Mouse (Mus musculus): Measurements from ENCODE around the gene Hexa. TPM values are rescaled to one million over a fixed set of nuclear protein-coding genes. Genes with fewer than 3 reads are reported as not detected.

Hexa gene
- total RNA-seq, 4 experiments from 2014 or later, result 36.4 to 39.3 (median 39.1) TPM

- DNase-seq (ENCODE audit: low spot score in 2 of 2), result no peak
Measured at GRCm38 (mm10) chr9:59552610-59553009, 13.3 kb downstream of the Hexa start.

DNA sequence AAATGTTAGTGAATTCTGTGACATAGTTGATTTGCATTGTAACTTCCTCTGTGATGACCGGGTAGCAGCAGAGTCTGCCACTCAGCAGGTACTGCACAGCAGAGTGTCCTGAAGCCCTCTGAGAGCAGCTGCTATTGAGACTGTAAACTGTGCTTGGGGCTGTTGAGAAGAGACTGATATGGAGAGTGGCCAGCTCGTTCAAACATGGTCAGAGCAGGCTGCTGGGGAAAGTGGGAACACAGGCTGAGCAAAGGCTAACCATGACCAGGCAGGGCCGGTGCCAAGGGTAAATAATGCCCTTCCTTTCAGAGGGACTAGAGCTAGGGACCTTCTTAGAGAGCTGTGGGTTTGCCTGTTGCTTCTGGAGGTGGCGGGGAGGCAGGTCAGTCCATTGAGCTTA is 14.4 kb downstream of the Hexa start:
- no peak for DNase-seq (ENCODE audit: low spot score in 2 of 2)

DNA sequence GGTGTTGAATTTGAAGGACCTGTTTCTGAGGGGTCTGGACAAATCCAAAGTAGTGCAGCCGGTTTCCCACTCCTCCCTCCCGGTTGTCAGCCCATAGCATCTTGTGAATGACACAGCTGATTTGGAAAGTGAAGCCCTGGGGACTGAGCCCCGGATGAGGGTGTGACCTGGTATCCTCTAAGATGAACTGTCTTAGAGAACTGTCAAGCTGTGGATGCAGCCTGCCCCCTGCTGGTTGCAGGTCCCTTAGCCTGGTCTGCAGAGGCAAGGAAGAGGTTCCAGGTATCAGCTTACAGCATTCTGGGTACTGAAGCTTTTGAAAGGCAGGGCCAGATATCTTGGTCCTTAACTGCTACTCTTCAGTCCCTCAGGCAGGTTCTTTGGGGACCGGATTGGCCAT is 26.3 kb downstream of the Hexa start:
- peak; percentile 81 to 84 for DNase-seq (ENCODE audit: low spot score in 2 of 2)

DNA sequence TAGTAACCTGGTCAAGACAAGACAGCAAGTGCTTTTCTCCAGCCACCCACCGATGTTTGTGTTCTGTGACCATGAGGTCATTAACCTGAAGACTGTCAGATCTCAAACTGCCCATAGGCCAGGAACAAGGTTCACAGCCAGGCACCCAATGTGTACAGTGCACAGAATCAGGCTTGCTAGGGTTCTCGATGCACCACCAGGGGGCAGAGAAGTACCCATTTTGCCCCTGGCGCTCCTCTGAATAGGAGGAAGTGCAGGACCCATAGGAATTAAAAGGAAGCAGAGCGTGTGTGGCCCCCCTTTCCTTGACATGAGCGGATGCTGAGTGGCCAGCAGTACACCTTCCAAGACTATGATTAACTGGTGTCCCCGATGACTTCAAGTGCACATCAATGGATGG is 27.8 kb downstream of the Hexa start:
- DNase-seq (ENCODE audit: low spot score in 2 of 2), result no peak

DNA sequence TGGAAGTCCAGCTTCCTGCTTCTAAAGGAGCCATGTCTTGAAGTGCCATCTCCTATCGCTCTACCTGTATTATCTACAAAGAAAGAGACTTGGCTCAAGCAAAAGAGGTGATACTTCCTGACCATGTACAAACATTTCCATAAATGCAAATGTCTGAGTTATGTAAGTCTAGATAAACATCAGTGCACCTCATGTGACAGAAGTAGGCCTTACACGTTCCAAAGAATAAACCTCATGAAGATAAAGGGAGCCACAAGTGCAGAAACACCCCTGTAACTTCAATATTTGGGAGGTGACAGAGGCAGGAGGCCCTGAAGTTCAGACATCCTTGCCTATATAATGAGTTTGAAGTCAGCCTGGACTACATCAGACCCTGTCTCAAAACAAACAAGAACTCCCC is 32.5 kb downstream of the Hexa start:
- no peak for DNase-seq (ENCODE audit: low spot score in 2 of 2)

DNA sequence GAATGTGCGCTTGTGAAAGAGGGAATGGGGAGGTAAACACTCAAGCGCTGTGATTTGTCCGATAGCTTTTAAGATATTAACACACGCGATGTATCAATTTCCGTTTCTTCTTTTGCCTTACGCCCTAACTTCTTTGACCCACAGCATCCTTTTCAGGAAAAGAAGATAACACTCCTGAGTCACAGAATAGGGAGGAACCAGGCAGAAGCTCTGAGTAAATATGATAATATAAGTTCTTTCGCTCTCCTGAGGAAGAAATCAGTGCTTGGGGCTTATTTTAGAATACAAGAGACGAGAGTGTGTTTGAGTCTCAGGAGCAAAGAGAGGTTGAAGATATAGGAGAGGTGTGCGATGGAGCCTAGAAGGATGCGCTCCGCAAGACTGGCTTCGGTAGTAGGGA is 38.1 kb downstream of the Hexa start:
- DNase-seq (ENCODE audit: low spot score in 2 of 2), result no peak

DNA sequence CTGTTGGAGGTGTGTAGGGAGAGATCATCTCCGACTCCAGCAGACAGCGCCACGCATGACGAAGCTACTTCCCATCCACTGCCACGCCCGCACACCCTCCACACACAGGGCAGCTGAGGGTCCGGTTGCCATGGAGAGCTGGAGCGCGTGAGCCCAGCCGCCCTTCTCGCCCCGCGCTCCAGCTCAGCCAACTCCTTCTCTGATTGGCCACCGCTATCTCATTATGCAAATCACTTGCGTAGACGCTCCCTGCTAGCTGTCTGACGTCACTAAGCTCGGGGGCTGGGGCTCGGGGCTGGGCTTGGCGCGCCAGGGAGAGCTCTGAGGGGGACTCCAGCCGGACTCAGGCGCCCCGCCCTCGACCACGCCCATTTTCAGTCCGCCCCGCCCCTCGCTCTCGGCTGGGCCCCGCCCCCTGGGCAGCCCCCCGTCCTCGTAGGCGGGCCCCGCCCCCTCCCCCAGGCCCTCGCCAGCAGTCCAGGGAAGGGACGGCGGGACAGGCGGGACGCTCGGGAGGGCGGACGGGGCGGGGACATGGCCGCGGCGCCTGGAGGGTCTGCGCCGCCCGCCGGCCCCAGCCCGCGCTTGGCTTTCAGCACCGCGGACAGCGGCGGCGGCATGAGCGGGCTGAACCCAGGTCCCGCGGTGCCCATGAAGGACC is 38.6 kb downstream of the Hexa start, which contains the start of gene Celf6:
Celf6 (plus strand) TSS at position 74 of the 661 bp plus-strand sequence.
- DNase-seq (ENCODE audit: low spot score in 2 of 2), result peak; percentile 11 to 44

DNA sequence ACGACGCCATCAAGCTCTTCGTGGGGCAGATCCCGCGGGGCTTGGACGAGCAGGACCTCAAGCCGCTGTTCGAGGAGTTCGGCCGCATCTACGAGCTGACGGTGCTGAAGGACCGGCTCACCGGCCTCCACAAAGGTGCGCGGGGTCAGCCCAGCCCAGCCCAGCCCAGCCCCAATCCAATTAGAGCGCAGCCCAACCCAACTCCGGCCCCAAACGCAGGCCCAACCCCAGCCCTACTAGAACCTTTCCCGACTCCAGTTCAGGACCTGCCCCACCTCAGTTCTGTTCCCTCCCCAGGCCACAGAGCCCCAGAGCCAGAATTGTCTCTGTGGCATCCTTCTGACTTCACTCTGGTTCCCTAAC is 39.1 kb downstream of the Hexa start:
- DNase-seq (ENCODE audit: low spot score in 2 of 2), result no peak

DNA sequence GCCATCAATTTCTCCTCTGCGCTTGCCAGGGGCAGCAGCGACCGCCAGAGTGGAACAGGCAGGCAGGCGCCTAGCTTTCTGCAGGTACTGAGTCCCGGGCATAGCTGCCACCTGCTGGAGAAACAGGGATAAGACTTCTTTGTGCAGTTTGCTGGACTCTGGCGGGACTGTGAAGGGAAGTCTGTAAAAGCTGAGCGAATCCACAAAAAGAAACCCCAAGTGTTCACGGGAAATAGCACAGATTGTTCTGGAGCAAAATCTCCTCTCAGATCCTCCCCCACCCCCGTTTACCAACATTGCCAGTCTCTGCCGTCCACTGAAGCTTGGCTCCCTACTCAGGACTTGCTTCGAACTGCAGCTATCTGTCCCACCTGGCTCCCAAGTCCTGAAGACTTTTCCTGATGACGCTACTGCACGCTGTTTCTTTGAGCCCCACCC is 45.5 kb downstream of the Hexa start:
- peak; percentile 33 for DNase-seq (ENCODE audit: low spot score in 2 of 2)

DNA sequence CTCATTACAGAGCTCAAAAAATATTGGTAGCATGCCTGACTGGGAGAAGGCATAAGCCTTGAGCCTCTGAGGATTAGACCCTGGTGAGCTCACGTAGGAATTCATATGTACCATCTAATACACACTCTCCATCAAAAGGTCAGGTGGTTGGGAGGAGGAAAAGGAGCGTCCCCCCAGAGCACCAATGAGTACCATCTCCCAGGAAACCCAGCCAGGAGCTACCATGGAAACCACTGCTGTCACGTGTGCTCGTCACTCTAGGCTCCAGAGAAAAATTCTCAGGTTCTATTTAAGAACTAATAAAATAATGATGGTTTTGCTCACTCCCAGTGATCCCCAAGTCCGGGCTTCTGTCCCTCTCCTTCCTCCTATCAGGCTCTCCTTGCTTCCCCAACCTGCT is 48.9 kb downstream of the Hexa start:
- DNase-seq (ENCODE audit: low spot score in 2 of 2), result no peak

DNA sequence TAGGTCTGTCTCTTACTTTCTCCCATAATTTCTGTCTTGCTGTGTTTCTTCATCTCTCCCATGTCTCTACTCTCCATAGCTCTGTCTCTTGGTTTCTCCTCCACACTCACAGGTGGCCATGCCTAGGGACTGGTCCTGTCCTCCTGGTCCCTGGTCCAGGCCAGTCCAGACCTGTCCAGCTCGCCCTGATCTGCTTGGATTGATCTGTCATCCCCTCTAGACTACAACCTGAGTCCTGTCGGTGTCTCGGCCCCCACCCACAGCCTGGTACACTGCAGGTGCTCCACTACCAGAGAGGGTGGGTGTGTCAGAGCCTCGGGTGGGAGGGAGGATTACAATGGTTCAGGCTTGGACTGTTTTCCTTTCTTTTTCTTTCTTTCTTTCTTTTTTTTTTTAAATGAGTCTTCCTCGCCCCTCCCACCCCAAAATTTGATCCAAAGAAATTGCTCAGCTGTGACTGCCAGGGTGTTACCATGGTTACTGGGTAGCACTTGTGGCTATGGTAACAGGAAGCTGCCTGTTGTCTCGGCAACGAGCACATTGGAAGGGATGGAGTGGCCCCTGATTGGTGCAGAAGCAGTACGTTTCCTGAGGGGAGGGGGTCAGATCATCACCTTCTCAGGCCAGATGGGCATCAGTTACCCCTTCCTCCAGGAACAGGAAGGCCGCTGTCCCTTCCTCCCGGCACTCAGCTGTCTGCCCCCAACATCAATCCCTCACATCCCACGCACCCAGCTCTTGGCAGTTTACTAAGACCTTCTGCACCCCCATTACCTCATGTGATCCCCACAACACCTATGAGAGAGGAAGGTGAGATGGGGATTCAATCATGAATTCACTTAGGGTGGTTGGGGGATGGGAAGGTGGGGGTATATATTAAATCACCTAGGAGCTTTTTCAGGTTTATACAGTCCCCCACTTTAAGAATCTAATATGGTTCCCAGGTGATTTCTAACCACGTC is 49.7 kb downstream of the Hexa start:
- DNase-seq (ENCODE audit: low spot score in 2 of 2), result no peak

GRCm38 (mm10) chr9:59589703-59590439 is 50.5 kb downstream of the Hexa start:
- no peak for DNase-seq (ENCODE audit: low spot score in 2 of 2)

GRCm38 (mm10) chr9:59601661-59602060 is 62.3 kb downstream of the Hexa start:
- no peak for DNase-seq (ENCODE audit: low spot score in 2 of 2)

DNA sequence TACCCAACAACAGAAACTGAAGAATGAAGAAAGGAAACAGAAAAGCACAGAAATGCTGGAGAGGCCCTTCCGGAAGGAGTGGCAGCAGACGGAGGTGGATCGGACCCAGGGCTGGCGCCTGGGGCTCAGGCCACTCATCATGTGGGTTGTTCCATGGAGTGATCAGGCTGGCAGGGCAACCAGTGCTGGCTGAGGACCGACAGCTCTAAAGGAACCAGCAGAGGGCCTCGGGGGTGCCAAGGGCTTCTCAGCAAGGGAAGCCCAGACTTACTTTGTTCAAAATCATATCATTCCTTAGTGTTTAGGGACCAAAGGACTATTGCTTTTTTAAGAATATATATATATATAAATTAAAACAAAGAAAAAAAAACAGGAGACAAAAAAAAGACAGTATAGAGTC is 66.6 kb downstream of the Hexa start:
- DNase-seq (ENCODE audit: low spot score in 2 of 2), result no peak

DNA sequence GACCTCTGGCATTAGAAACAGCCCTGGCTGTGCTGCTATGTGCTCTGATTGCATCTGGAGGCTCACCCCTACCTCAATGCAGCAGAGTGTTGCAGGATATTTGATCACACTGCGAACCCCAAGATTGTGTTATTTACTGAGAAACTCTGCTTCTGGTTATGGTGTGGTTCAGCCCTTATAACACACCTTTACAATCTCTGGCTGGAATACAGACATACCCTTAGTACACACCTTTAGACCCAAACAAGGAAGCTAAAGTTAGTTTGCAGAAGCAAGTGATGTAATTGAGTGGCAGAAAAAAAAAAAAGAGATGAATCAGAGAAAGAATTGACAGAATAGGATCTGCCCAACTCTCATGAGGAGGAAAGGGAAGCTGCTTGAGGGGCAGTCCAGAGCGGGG is 71.6 kb downstream of the Hexa start:
- no peak for DNase-seq (ENCODE audit: low spot score in 2 of 2)

Other genes with a start within 250 kb of the Hexa start
- gene Adpgk, start 248.0 kb upstream of the Hexa start, total RNA-seq (2022), result 1 to 10 TPM; 6.1 to 7.6 (median 7.3) TPM
- 1 to 10 TPM; 4.2 to 7.1 (median 5.0) TPM for gene Bbs4, start 186.0 kb upstream of the Hexa start, total RNA-seq (2022)
- gene Arih1, start 52.9 kb upstream of the Hexa start, total RNA-seq (2022), result 100 to 1,000 TPM; 101 to 124 (median 111) TPM
- gene Tmem202, start 307 bp downstream of the Hexa start, total RNA-seq (2022), result under 1 TPM in 3 of 4 experiments, not detected in 1; 0.36 to 0.86 (median 0.54) TPM
- not detected for gene Celf6, start 38.4 kb downstream of the Hexa start, total RNA-seq (2022)
- gene Parp6, start 77.7 kb downstream of the Hexa start, total RNA-seq (2022), result 10 to 100 TPM; 25.8 to 37.9 (median 26.4) TPM
- gene Pkm, start 116.8 kb downstream of the Hexa start, total RNA-seq (2022), result 1,000 to 10,000 TPM; 2,872 to 3,265 (median 3,132) TPM
- gene Gramd2, start 140.6 kb downstream of the Hexa start, total RNA-seq (2022), result under 1 TPM in 2 of 4 experiments, not detected in 2; 0.27 to 0.36 TPM
- gene Senp8, start 211.2 kb downstream of the Hexa start, total RNA-seq (2022), result 10 to 100 TPM in 2 of 4 experiments, 1 to 10 TPM in 2; 9.6 to 15.8 (median 10.1) TPM
- 1 to 10 TPM; 7.1 to 8.6 (median 7.4) TPM for gene Myo9a, start 211.4 kb downstream of the Hexa start, total RNA-seq (2022)

Measured in gastrocnemius, adult 8-10 months (tissue).